Mouse (Mus musculus) heart, embryonic 15.5 days (tissue): Measurements from ENCODE around the gene Cep112. TPM values are rescaled to one million over a fixed set of nuclear protein-coding genes. Genes with fewer than 3 reads are reported as not detected.
A peak's percentile ranks its signal among the peaks of the same experiment; 100 is the strongest.

Experiments
- ATAC-seq: fragments of 200-750 bp; cut with Nextera tagmentation; replicated peaks from 2 replicates; pipeline ENCODE4 v1.8.0; 2017; ENCODE audit warnings: low read depth, moderate TSS enrichment; ENCODE audit not compliant: insufficient number of reproducible peaks, insufficient read depth, low FRiP score
- H3K27ac ChIP-seq: fragments of 300-500 bp; sonication (generic); 2 replicates; pipeline ENCODE4 v1.5.1; 2015; ENCODE audit warnings: mild to moderate bottlenecking, inconsistent platforms
- H3K27me3 ChIP-seq: fragments of 300-500 bp; sonication (generic); 2 replicates; pipeline ENCODE4 v1.6.1; 2015; ENCODE audit warnings: inconsistent platforms
- H3K36me3 ChIP-seq: fragments of 300-500 bp; sonication (generic); 2 replicates; pipeline ENCODE4 v1.6.1; 2015; ENCODE audit warnings: mild to moderate bottlenecking, inconsistent platforms
- H3K4me1 ChIP-seq: fragments of 300-500 bp; sonication (generic); replicated peaks from 2 replicates; pipeline ENCODE4 v1.6.1; 2015; ENCODE audit warnings: inconsistent platforms
- H3K4me2 ChIP-seq: fragments of 300-500 bp; sonication (generic); 2 replicates; pipeline ENCODE4 v1.6.1; 2015; ENCODE audit warnings: inconsistent platforms, mild to moderate bottlenecking, moderate library complexity
- H3K4me3 ChIP-seq: fragments of 300-500 bp; sonication (generic); 2 replicates; pipeline ENCODE4 v1.5.1; 2015; ENCODE audit warnings: mild to moderate bottlenecking, inconsistent platforms
- H3K9ac ChIP-seq: fragments of 300-500 bp; sonication (generic); 2 replicates; pipeline ENCODE4 v1.6.1; 2015; ENCODE audit warnings: mild to moderate bottlenecking, inconsistent platforms
- H3K9me3 ChIP-seq: fragments of 300-500 bp; sonication (generic); replicated peaks from 2 replicates; pipeline ENCODE4 v1.6.1; 2016; ENCODE audit warnings: inconsistent platforms
- WGBS: fragments of 180-500 bp; shearing (Covaris S2); methylation state at CpG from one replicate; pipeline ENCODE4 v1.1.7; 2015; ENCODE audit warnings: mixed read lengths; 5-methylcytosine and 5-hydroxymethylcytosine counted together
- polyA plus RNA-seq: library from polyadenylated mRNA; unstranded; fragments of >200 nt; fragmentation: Nextera tagmentation; extraction: Ambion mirVana; gene quantifications from 2 replicates; pipeline ENCODE4 v1.2.1, GENCODE M21; 2015

Cep112 gene
- polyA plus RNA-seq, 1 experiment from 2014 or later = 10.2 TPM

- Histone ChIP-seq H3K27ac (no peak overlapping the region), H3K4me1 (no peaks in the 10 kb centered on the region), H3K9me3 (no peaks in the 10 kb centered on the region), H3K27me3 (no peaks in the 10 kb centered on the region), H3K36me3 (no peaks in the 10 kb centered on the region), H3K4me2 (no peak overlapping the region), H3K9ac (no peak overlapping the region), H3K4me3 (no peak overlapping the region)
- no peak for ATAC-seq
These were observed 181.8 kb downstream of the Cep112 start for GRCm38 (mm10) chr11:108606836-108607235.

GRCm38 (mm10) chr11:108620628-108621433 is 195.8 kb downstream of the Cep112 start:
- no peak overlapping the region for H3K4me3 ChIP-seq
- H3K36me3 ChIP-seq = no peaks in the 10 kb centered on the region
- no peak overlapping the region for H3K27ac ChIP-seq
- peaks cover 4% of the 10 kb centered on the region; the same call in 1 of the 2 replicates for H3K4me1 ChIP-seq
- no peak for ATAC-seq
- H3K27me3 ChIP-seq = no peaks in the 10 kb centered on the region
- no peak overlapping the region for H3K4me2 ChIP-seq
- H3K9ac ChIP-seq = no peak overlapping the region
- no peaks in the 10 kb centered on the region for H3K9me3 ChIP-seq
- WGBS = 76% methylated on average over 7 of the region's 7 CpGs

- no peaks in the 10 kb centered on the region for H3K9me3 ChIP-seq
- no peak overlapping the region for H3K4me3 ChIP-seq
- WGBS = 85% methylated on average over 9 of the region's 9 CpGs
- H3K27ac ChIP-seq = no peak overlapping the region
- H3K9ac ChIP-seq = no peak overlapping the region
- H3K4me2 ChIP-seq = no peak overlapping the region
- H3K27me3 ChIP-seq = no peaks in the 10 kb centered on the region
- no peak for ATAC-seq
- no peaks in the 10 kb centered on the region for H3K36me3 ChIP-seq
- peaks cover 4% of the 10 kb centered on the region; the same call in 1 of the 2 replicates for H3K4me1 ChIP-seq
These were observed 196.5 kb downstream of the Cep112 start for GRCm38 (mm10) chr11:108621434-108621901.

GRCm38 (mm10) chr11:108625546-108626232 is 200.7 kb downstream of the Cep112 start:
- Histone ChIP-seq H3K27me3 (no peaks in the 10 kb centered on the region), H3K4me3 (no peak overlapping the region), H3K4me2 (no peak overlapping the region), H3K36me3 (no peaks in the 10 kb centered on the region), H3K9ac (no peak overlapping the region), H3K9me3 (no peaks in the 10 kb centered on the region), H3K27ac (no peak overlapping the region), H3K4me1 (no peaks in the 10 kb centered on the region; the same call in 1 of the 2 replicates)
- no peak for ATAC-seq
- 64% methylated on average over 5 of the region's 5 CpGs for WGBS

GRCm38 (mm10) chr11:108637780-108638179 is 212.8 kb downstream of the Cep112 start:
- Histone ChIP-seq H3K36me3 (no peaks in the 10 kb centered on the region), H3K4me3 (no peak overlapping the region)

GRCm38 (mm10) chr11:108655574-108655973 is 230.6 kb downstream of the Cep112 start:
- no peaks in the 10 kb centered on the region for H3K36me3 ChIP-seq
- H3K4me1 ChIP-seq = peaks cover 9% of the 10 kb centered on the region
- H3K4me2 ChIP-seq = no peak overlapping the region
- H3K9me3 ChIP-seq = no peaks in the 10 kb centered on the region
- no peak overlapping the region for H3K4me3 ChIP-seq
- peak overlapping the region; percentile 69 for H3K27ac ChIP-seq
- no peak overlapping the region for H3K9ac ChIP-seq
- H3K27me3 ChIP-seq = no peaks in the 10 kb centered on the region
- ATAC-seq = 0 out of 2 replicates have a peak, but pooled peaks have one; percentile 31
- WGBS = 35% methylated on average over 2 of the region's 2 CpGs

More at GRCm38 (mm10) chr11:108637780-108638179, 212.8 kb downstream of the Cep112 start:
- no peaks in the 10 kb centered on the region for H3K9me3 ChIP-seq
- ATAC-seq = no peak
- no peaks in the 10 kb centered on the region for H3K27me3 ChIP-seq
- no peaks in the 10 kb centered on the region for H3K4me1 ChIP-seq
- no peak overlapping the region for H3K4me2 ChIP-seq
- no peak overlapping the region for H3K9ac ChIP-seq
- WGBS = 59% methylated on average over 2 of the region's 2 CpGs
- no peak overlapping the region for H3K27ac ChIP-seq

- Histone ChIP-seq H3K27me3 (no peaks in the 10 kb centered on the region), H3K27ac (no peak overlapping the region), H3K4me2 (no peak overlapping the region), H3K9me3 (0 out of 2 replicates have a peak, but pooled peaks cover 5% of the 10 kb centered on the region), H3K36me3 (no peaks in the 10 kb centered on the region), H3K9ac (no peak overlapping the region), H3K4me3 (no peak overlapping the region), H3K4me1 (no peaks in the 10 kb centered on the region)
- ATAC-seq = no peak
- WGBS = 72% methylated on average over 3 of the region's 3 CpGs
These were observed 257.0 kb downstream of the Cep112 start for GRCm38 (mm10) chr11:108682014-108682413.

- no peaks in the 10 kb centered on the region for H3K36me3 ChIP-seq
- 69% methylated on average over 4 of the region's 4 CpGs for WGBS
- H3K27ac ChIP-seq = no peak overlapping the region
- no peak overlapping the region for H3K4me2 ChIP-seq
- no peaks in the 10 kb centered on the region for H3K9me3 ChIP-seq
- H3K4me1 ChIP-seq = no peaks in the 10 kb centered on the region
- ATAC-seq = no peak
- no peak overlapping the region for H3K9ac ChIP-seq
- no peaks in the 10 kb centered on the region for H3K27me3 ChIP-seq
- H3K4me3 ChIP-seq = no peak overlapping the region
These were observed 271.6 kb downstream of the Cep112 start for GRCm38 (mm10) chr11:108696563-108696962.

- peak overlapping the region; percentile 47 for H3K27ac ChIP-seq
These were observed 327.3 kb downstream of the Cep112 start for GRCm38 (mm10) chr11:108752301-108752700.

GRCm38 (mm10) chr11:108752765-108753164 is 327.8 kb downstream of the Cep112 start:
- peak overlapping the region; percentile 47; the same call in 1 of the 2 replicates for H3K27ac ChIP-seq
- H3K4me3 ChIP-seq = no peak overlapping the region
- H3K27me3 ChIP-seq = no peaks in the 10 kb centered on the region
- H3K9ac ChIP-seq = no peak overlapping the region
- peaks cover 31% of the 10 kb centered on the region for H3K4me1 ChIP-seq
- H3K9me3 ChIP-seq = no peaks in the 10 kb centered on the region
- WGBS = 81% methylated on average over 2 of the region's 2 CpGs
- 0 out of 2 replicates have a peak overlapping the region, but pooled peaks have one; percentile 36 for H3K4me2 ChIP-seq
- H3K36me3 ChIP-seq = no peaks in the 10 kb centered on the region
- no peak for ATAC-seq

More at GRCm38 (mm10) chr11:108752301-108752700, 327.3 kb downstream of the Cep112 start:
- Histone ChIP-seq H3K4me2 (peak overlapping the region; percentile 36), H3K36me3 (no peaks in the 10 kb centered on the region), H3K27me3 (no peaks in the 10 kb centered on the region), H3K4me1 (peaks cover 27% of the 10 kb centered on the region), H3K9ac (no peak overlapping the region), H3K4me3 (no peak overlapping the region), H3K9me3 (no peaks in the 10 kb centered on the region)
- 13% methylated on average over 7 of the region's 7 CpGs for WGBS
- peak; percentile 84 for ATAC-seq

GRCm38 (mm10) chr11:108753361-108754240 is 328.6 kb downstream of the Cep112 start:
- Histone ChIP-seq H3K9ac (no peak overlapping the region), H3K27ac (no peak overlapping the region), H3K27me3 (no peaks in the 10 kb centered on the region), H3K4me1 (peaks cover 36% of the 10 kb centered on the region), H3K4me2 (no peak overlapping the region), H3K36me3 (no peaks in the 10 kb centered on the region), H3K4me3 (no peak overlapping the region), H3K9me3 (no peaks in the 10 kb centered on the region)
- 79% methylated on average over 7 of the region's 7 CpGs for WGBS
- no peak for ATAC-seq
